Mouse (Mus musculus) CH12.LX (cell line): ENCODE results near the gene Sult1a1. TPM values are rescaled to one million over a fixed set of nuclear protein-coding genes. Genes with fewer than 3 reads are reported as not detected.

Experiments
- DNase-seq: peaks from one replicate; pipeline ENCODE4 v3.0.0-alpha.2; 2013; ENCODE audit errors: extremely low read depth
- H3K27ac ChIP-seq: 2 replicates; pipeline ENCODE4 v1.5.1; 2012; ENCODE audit warnings: low read depth, mild to moderate bottlenecking, control low read depth, moderate library complexity; ENCODE audit not compliant: insufficient read depth
- H3K27me3 ChIP-seq: replicated peaks from 2 replicates; pipeline ENCODE3; 2012; ENCODE audit warnings: inconsistent platforms
- H3K36me3 ChIP-seq, 2 experiments: replicated peaks in 1 of 2; 2 replicates each; pipeline versions ENCODE3 to v1.6.1; 2012; ENCODE audit warnings: inconsistent platforms in 1 of 2, low read length in 1 of 2, mild to moderate bottlenecking in 1 of 2, mixed read lengths in 1 of 2, moderate library complexity in 1 of 2; ENCODE audit not compliant: control insufficient read depth in 1 of 2, insufficient read depth in 1 of 2
- H3K4me1 ChIP-seq, 2 experiments: 2 replicates each; pipeline ENCODE4 v1.6.1; 2012; ENCODE audit warnings: inconsistent platforms in 1 of 2, moderate library complexity in 1 of 2; ENCODE audit not compliant: insufficient read depth in 2 of 2, control insufficient read depth in 1 of 2
- H3K4me2 ChIP-seq: 2 replicates; pipeline ENCODE4 v1.6.1; 2012; ENCODE audit warnings: low read depth, mild to moderate bottlenecking, control low read depth; ENCODE audit not compliant: poor library complexity, insufficient read depth, severe bottlenecking
- H3K4me3 ChIP-seq, 3 experiments: fragments of 150-350 bp in 1 of 3; sonication (generic) in 1 of 3; replicated peaks in 1 of 3; 2 replicates each; pipeline versions ENCODE3 to v1.5.1; 2011 to 2012; ENCODE audit warnings: low read depth in 2 of 3, low read length in 2 of 3, mild to moderate bottlenecking in 2 of 3, moderate library complexity in 2 of 3, control low read depth in 1 of 3, improper control_type of control experiment in 1 of 3, inconsistent platforms in 1 of 3, mixed read lengths in 1 of 3; ENCODE audit not compliant: poor library complexity in 1 of 3
- H3K79me2 ChIP-seq: replicated peaks from 2 replicates; pipeline ENCODE4 v1.6.1; 2012; ENCODE audit warnings: mild to moderate bottlenecking, moderate library complexity; ENCODE audit not compliant: control insufficient read depth, poor library complexity, insufficient read depth, severe bottlenecking; ENCODE audit errors: extremely low read depth
- H3K9ac ChIP-seq: 2 replicates; pipeline ENCODE4 v1.6.1; 2012; ENCODE audit warnings: low read depth, mild to moderate bottlenecking, control low read depth, moderate library complexity; ENCODE audit not compliant: insufficient read depth
- H3K9me3 ChIP-seq: replicated peaks from 2 replicates; pipeline ENCODE3; 2012; ENCODE audit warnings: low read length, inconsistent platforms, mixed read lengths
- CHD1 ChIP-seq: IDR thresholded peaks from 2 replicates; pipeline ENCODE4 v1.6.1; 2012; ENCODE audit warnings: low read depth, low read length, improper control_type of control experiment, inconsistent platforms
- E2F4 ChIP-seq: IDR thresholded peaks from 2 replicates; pipeline ENCODE4 v1.6.1; 2011; ENCODE audit warnings: low read depth, low read length, improper control_type of control experiment; ENCODE audit not compliant: insufficient replicate concordance
- EP300 ChIP-seq: IDR thresholded peaks from 2 replicates; pipeline ENCODE4 v1.6.1; 2011; ENCODE audit warnings: low read length, improper control_type of control experiment
- HCFC1 ChIP-seq: IDR thresholded peaks from 2 replicates; pipeline ENCODE4 v1.6.1; 2012; ENCODE audit warnings: low read depth, mild to moderate bottlenecking, inconsistent platforms, low read length, improper control_type of control experiment
- IRF4 ChIP-seq: IDR thresholded peaks from 2 replicates; pipeline ENCODE4 v1.6.1; 2014; ENCODE audit warnings: low read depth, mild to moderate bottlenecking, inconsistent platforms, low read length, improper control_type of control experiment
- JUN ChIP-seq: IDR thresholded peaks from 2 replicates; pipeline ENCODE4 v1.6.1; 2011; ENCODE audit warnings: low read depth, mild to moderate bottlenecking, low read length, improper control_type of control experiment, moderate library complexity; ENCODE audit not compliant: insufficient read depth
- JUND ChIP-seq: conservative IDR thresholded peaks from 2 replicates; pipeline ENCODE4 v1.6.1; 2011; ENCODE audit warnings: low read depth, low read length, improper control_type of control experiment
- KAT2A ChIP-seq: IDR thresholded peaks from 2 replicates; pipeline ENCODE4 v1.6.1; 2012; ENCODE audit warnings: low read length, improper control_type of control experiment, inconsistent platforms; ENCODE audit not compliant: insufficient replicate concordance
- MAFK ChIP-seq: IDR thresholded peaks from 2 replicates; pipeline ENCODE4 v1.6.1; 2011; ENCODE audit warnings: low read length, improper control_type of control experiment; ENCODE audit not compliant: insufficient replicate concordance
- MAX ChIP-seq: IDR thresholded peaks from 2 replicates; pipeline ENCODE4 v1.6.1; 2011; ENCODE audit warnings: low read length, improper control_type of control experiment
- MAZ ChIP-seq: IDR thresholded peaks from 2 replicates; pipeline ENCODE4 v1.6.1; 2012; ENCODE audit warnings: low read depth, mild to moderate bottlenecking, inconsistent platforms, low read length, improper control_type of control experiment, moderate library complexity
- MEF2A ChIP-seq: IDR thresholded peaks from 2 replicates; pipeline ENCODE4 v1.6.1; 2014; ENCODE audit warnings: low read depth, mild to moderate bottlenecking, inconsistent platforms, low read length, improper control_type of control experiment, borderline replicate concordance
- MXI1 ChIP-seq: IDR thresholded peaks from 2 replicates; pipeline ENCODE4 v1.6.1; 2011; ENCODE audit warnings: mild to moderate bottlenecking, low read depth, low read length, improper control_type of control experiment
- NRF1 ChIP-seq: IDR thresholded peaks from 2 replicates; pipeline ENCODE4 v1.6.1; 2014; ENCODE audit warnings: low read depth, mild to moderate bottlenecking, inconsistent platforms, low read length, improper control_type of control experiment, moderate library complexity
- PAX5 ChIP-seq: IDR thresholded peaks from 2 replicates; pipeline ENCODE4 v1.6.1; 2012; ENCODE audit warnings: low read length, inconsistent platforms, mixed read lengths
- RAD21 ChIP-seq: IDR thresholded peaks from 2 replicates; pipeline ENCODE4 v1.6.1; 2011; ENCODE audit warnings: low read depth, mild to moderate bottlenecking, low read length, improper control_type of control experiment, moderate library complexity
- USF1 ChIP-seq: IDR thresholded peaks from 2 replicates; pipeline ENCODE4 v1.6.1; 2014; ENCODE audit warnings: low read depth, mild to moderate bottlenecking, inconsistent platforms, low read length, improper control_type of control experiment
- ZC3H11A ChIP-seq: IDR thresholded peaks from 2 replicates; pipeline ENCODE4 v1.6.1; 2012; ENCODE audit warnings: low read depth, mild to moderate bottlenecking, inconsistent platforms, low read length, improper control_type of control experiment
- dilution Hi-C: fragments of 300-500 bp; cut with MboI; formaldehyde crosslinking; loops from 2 replicates; pipeline ENCODE4 v1.14.3; 2020; ENCODE audit warnings: low sequenced_read_pairs; ENCODE audit not compliant: extremely low pct_unique_long_range_greater_than_20kb, extremely low pct_ligation_motif_present
- in situ Hi-C: fragments of 300-500 bp; cut with MboI; formaldehyde crosslinking; loops from 3 replicates; pipeline ENCODE4 v1.14.3; 2019; ENCODE audit warnings: low sequenced_read_pairs, low pct_ligation_motif_present, low pct_unique_long_range_greater_than_20kb, mixed read lengths
- polyA plus RNA-seq: library from polyadenylated mRNA; unstranded; fragments of >175 nt; gene quantifications from 2 replicates; pipeline ENCODE4 v1.2.1, GENCODE M21; 2012; ENCODE audit warnings: low read depth; ENCODE audit not compliant: insufficient read length
- total RNA-seq, 2 experiments: library from RNA; depleted of rRNA; stranded (reverse); fragments of 300-350 nt in 1 of 2; fragments of >200 nt in 1 of 2; gene quantifications; 2 replicates each; pipeline ENCODE4 v1.2.3; 2012 to 2014

Sult1a1 gene
- total and polyA plus RNA-seq, 3 experiments = 0.34 to 0.87 (median 0.87) TPM

GRCm38 (mm10) chr7:126653991-126654390 lies 22.2 kb downstream of the Sult1a1 start:
- no peaks in the 10 kb centered on the region for H3K9me3 ChIP-seq
- H3K36me3 ChIP-seq = peaks cover 0 to 29% of the 10 kb centered on the region in 2 experiments
- H3K4me1 ChIP-seq = peaks cover 2 to 46% of the 10 kb centered on the region in 2 experiments; a peak in 2 of 4 replicates
- dilution Hi-C loops = no loop called here
- H3K27ac ChIP-seq = no peak overlapping the region
- no peak for DNase-seq
- H3K27me3 ChIP-seq = no peaks in the 10 kb centered on the region
- in situ Hi-C loops = no loop called here
- H3K9ac ChIP-seq = no peak overlapping the region
- TF ChIP-seq KAT2A (no peak), EP300 (no peak), HCFC1 (no peak), ZC3H11A (no peak), MXI1 (no peak), MAFK (peak; percentile 86)
- H3K4me3 ChIP-seq = no peak overlapping the region
- peaks cover 12% of the 10 kb centered on the region for H3K79me2 ChIP-seq
- H3K4me2 ChIP-seq = no peak overlapping the region

- in situ Hi-C loops (no loop called here), dilution Hi-C loops (no loop called here)
- Histone ChIP-seq H3K9ac (no peak overlapping the region), H3K4me1 (peaks cover 9 to 64% of the 10 kb centered on the region in 2 experiments), H3K36me3 (peaks cover 0 to 17% of the 10 kb centered on the region in 2 experiments), H3K27ac (no peak overlapping the region), H3K4me3 (no peak overlapping the region), H3K9me3 (no peaks in the 10 kb centered on the region), H3K79me2 (peaks cover 5% of the 10 kb centered on the region), H3K27me3 (no peaks in the 10 kb centered on the region), H3K4me2 (no peak overlapping the region)
- DNase-seq = no peak
- no peak for TF ChIP-seq ZC3H11A
- TF ChIP-seq USF1 = no peak
- no peak for TF ChIP-seq MAX
- no peak for TF ChIP-seq MEF2A
- no peak for TF ChIP-seq KAT2A
- no peak for TF ChIP-seq JUND
- TF ChIP-seq NRF1 = no peak
- TF ChIP-seq IRF4 = no peak
- TF ChIP-seq MAZ = no peak
- TF ChIP-seq RAD21 = no peak
- no peak for TF ChIP-seq E2F4
- TF ChIP-seq JUN = no peak
- no peak for TF ChIP-seq CHD1
- no peak for TF ChIP-seq PAX5
These were observed 25.4 kb downstream of the Sult1a1 start for GRCm38 (mm10) chr7:126650852-126651251.
